Mouse (Mus musculus) ES-Bruce4 (cell line): ENCODE data around the gene Ntn5.

Experiments
- CTCF ChIP-seq: IDR thresholded peaks from one replicate; pipeline ENCODE4 v1.8.1; 2011; ENCODE audit warnings: low read depth, low read length
- POLR2A ChIP-seq: IDR thresholded peaks from one replicate; pipeline ENCODE4 v1.8.1; 2011; ENCODE audit warnings: low read length; ENCODE audit not compliant: insufficient read depth

GRCm38 (mm10) chr7:45682144-45683126, 1.4 kb upstream of the Ntn5 start:
- TF ChIP-seq CTCF, result peak; percentile 100
- TF ChIP-seq POLR2A, result no peak
